Mouse (Mus musculus): ENCODE data around the gene Myh10. TPM values are rescaled to one million over a fixed set of nuclear protein-coding genes. Genes with fewer than 3 reads are reported as not detected.

Myh10 gene
- polyA plus RNA-seq (2016; fragmentation: Nextera tagmentation; extraction: Ambion mirVana) = 34.6 and 37.0 TPM in 2 replicates

DNA sequence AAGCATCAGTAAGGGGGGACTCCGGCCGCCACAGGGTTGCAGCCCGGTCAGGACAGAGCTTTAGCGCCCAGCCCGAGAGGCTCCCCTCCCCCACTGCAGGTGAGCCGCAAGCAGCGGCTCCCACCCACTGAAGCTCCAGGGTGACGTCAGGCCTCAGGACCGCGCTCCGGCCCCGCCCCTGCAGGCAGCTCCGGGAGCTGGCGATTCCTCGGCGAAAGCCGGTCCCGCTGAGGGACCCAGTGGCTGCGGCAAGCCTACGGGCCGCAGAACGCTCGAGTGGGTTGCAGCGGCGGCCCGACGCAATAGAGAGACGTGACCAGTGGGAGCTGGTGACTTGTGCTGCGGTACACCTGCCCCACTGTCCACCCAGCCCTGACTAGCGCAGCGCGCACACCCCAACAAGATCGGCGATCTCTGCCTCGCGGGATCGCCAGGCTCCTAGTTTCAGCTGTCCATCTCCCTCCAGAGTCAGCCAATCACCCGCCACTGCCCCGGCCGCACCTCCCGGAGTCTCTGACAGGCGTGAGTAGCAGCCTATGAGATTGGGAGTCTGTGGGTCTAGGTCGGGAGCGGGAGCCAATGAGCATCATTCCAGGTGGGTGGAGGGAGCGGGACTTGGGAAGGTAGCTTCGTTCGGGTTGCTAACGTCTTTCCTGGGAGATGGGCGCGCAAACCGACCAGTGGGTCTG lies at the start of gene Myh10:
Gene Myh10 (plus strand): TSS at position 239 of the 689 bp plus-strand sequence.
- peak within 1 kb of the TSS; percentile 76 for H3K4me3 ChIP-seq
- WGBS (ENCODE audit: insufficient replicate concordance) = under 1% methylated on average over 51 of the region's 51 CpGs
- peak; percentile 98 for ATAC-seq
- H3K27me3 ChIP-seq (replicated peaks) = 0 out of 2 replicates have a peak, but pooled peaks cover 10% of the 10 kb centered on the region
- peaks cover 51% of the 10 kb centered on the region for H3K4me1 ChIP-seq
- H3K27ac ChIP-seq = peak within 1 kb of the TSS; percentile 94
- peak within 1 kb of the TSS; percentile 98 for H3K4me2 ChIP-seq
- H3K9me3 ChIP-seq (replicated peaks) = no peaks in the 10 kb centered on the region
- peak within 1 kb of the TSS; percentile 79 for H3K9ac ChIP-seq
- H3K36me3 ChIP-seq = no peaks in the 10 kb centered on the region

DNA sequence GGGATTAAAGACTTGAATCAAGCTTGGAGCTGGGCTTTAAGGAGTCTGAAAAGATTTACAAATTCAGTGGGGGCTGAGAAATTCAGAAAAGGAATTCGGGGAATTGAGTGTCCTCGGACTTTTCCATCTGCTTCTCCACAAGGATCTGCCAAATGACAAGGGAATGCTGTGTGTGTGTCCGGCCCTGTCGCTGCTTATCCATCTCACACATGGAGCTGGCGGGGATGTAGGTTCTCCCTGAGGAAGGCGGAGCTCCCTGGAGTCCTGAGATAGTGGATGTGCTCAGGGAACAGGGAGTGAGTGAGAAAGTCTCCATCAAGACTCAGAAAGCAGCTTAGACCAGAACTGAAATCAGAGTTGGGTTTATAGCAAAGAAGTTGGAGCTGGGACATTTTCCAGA lies 46.6 kb upstream of the Myh10 start:
- Histone ChIP-seq H3K27ac (no peak overlapping the region), H3K36me3 (no peaks in the 10 kb centered on the region), H3K4me1 (no peaks in the 10 kb centered on the region), H3K9me3 (replicated peaks) (no peaks in the 10 kb centered on the region), H3K4me2 (no peak overlapping the region), H3K9ac (no peak overlapping the region), H3K27me3 (replicated peaks) (peaks cover 12% of the 10 kb centered on the region; the same call in 1 of the 2 replicates), H3K4me3 (no peak overlapping the region)
- 47% methylated on average over 6 of the region's 6 CpGs for WGBS (ENCODE audit: insufficient replicate concordance)
- ATAC-seq = no peak

DNA sequence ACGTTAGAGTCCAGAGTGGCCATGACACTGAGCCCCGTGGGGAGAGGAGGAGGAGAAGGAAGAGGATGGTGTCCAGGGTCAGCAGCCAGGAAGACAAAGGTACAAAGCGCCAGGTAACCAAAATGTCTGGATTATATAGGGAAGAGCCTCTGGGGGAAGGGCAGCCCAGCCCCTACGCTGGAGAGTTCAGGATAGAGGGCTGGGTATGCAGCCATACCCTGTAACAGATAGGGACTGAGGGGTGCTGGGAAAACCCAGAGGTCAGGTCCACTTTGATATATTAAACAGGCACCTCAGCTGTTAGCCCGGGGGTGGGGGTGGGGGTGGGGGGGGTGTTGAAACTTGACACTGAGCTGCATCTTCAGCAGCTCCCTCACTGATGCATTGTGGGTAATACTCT lies 43.6 kb upstream of the Myh10 start:
- Histone ChIP-seq H3K4me1 (no peaks in the 10 kb centered on the region), H3K9me3 (replicated peaks) (no peaks in the 10 kb centered on the region), H3K9ac (no peak overlapping the region), H3K4me3 (no peak overlapping the region), H3K27me3 (replicated peaks) (peaks cover 12% of the 10 kb centered on the region; the same call in 1 of the 2 replicates), H3K27ac (no peak overlapping the region), H3K36me3 (no peaks in the 10 kb centered on the region), H3K4me2 (no peak overlapping the region)
- 50% methylated on average over 5 of the region's 5 CpGs for WGBS (ENCODE audit: insufficient replicate concordance)
- no peak for ATAC-seq

DNA sequence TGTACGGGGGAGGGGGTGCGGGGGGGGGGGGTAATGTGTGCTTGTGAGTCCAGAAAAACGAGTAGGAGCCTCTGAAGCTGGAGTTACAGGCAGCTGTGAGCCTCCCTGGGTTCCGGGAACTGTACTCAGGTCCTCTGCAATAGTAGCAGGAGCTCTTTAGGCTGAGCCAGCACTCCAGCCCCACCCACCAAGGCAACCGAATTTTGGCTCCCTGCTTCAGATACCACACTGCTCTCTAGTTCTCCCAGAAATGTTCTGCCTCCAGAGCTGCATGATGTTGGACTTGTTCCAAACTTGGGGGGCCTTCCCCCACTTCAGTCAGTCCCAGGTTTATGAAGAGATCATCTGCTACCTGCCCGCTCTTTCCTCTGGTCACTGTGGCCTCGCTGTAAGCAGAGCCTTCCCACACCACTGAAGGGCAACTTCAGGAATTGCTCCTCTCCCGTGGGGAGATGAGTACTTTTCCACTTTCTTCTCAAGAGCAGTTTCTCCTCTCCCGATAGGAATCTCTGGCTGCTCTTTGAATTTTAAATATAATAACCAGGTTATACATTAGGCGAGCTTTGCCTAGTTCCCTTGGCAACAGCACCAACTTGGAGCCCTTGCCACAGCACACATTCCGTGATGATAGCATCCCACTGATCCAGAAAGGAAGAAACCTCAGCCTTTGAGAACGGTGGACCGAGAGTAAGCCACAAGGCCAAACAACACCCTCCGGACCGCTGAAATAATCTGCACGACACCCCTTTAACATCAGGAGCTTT lies 42.8 kb upstream of the Myh10 start:
- Histone ChIP-seq H3K4me3 (no peak overlapping the region), H3K27me3 (replicated peaks) (peaks cover 12% of the 10 kb centered on the region; the same call in 1 of the 2 replicates), H3K9me3 (replicated peaks) (no peaks in the 10 kb centered on the region), H3K4me2 (no peak overlapping the region), H3K36me3 (no peaks in the 10 kb centered on the region), H3K9ac (no peak overlapping the region), H3K27ac (no peak overlapping the region), H3K4me1 (no peaks in the 10 kb centered on the region)
- 65% methylated on average over 14 of the region's 16 CpGs for WGBS (ENCODE audit: insufficient replicate concordance)
- ATAC-seq = no peak

DNA sequence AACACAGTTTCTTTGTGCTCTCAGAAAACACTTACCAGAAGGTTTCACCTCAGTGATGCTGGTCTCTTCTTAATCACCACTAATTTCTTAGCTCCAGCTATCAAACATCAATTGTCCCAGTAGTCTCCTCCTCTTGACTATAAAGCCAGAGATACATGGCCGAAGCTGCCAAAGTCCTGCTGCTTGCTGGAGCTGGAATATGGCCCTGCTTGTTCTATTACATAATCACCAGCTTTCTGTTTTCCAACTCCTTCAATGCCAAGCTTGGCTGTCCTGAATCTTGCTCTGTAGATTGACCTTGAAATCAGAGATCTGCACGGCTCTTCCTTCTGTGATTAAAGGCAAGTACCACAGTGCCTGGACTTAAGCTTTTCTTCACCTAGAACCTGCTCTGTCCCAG lies 39.8 kb upstream of the Myh10 start:
- Histone ChIP-seq H3K4me3 (no peak overlapping the region), H3K36me3 (no peaks in the 10 kb centered on the region), H3K4me1 (no peaks in the 10 kb centered on the region), H3K27ac (no peak overlapping the region), H3K4me2 (no peak overlapping the region), H3K9ac (no peak overlapping the region), H3K27me3 (replicated peaks) (0 out of 2 replicates have a peak, but pooled peaks cover 3% of the 10 kb centered on the region), H3K9me3 (replicated peaks) (no peaks in the 10 kb centered on the region)
- ATAC-seq = no peak
- WGBS (ENCODE audit: insufficient replicate concordance) = 59% methylated on average over 2 of the region's 2 CpGs

DNA sequence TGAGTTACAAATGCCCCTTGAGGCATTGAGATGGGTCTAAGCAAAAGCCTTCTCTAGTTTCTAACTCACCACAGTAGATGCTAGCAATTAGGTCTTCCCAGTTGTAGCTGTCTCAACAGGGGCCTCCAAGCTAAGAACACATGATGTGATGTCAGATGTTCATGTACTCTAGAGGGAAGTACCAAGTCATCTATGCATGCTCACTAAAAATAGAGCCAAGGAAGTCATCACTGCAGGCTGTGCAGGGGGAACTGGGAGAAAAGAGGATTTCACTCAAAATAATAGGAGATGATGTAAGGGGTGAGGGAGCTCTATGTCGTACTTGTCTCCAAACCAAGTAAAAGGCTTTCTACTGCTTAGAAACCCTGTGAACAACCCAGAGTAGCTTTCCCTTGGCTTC lies 35.8 kb upstream of the Myh10 start:
- Histone ChIP-seq H3K36me3 (no peaks in the 10 kb centered on the region), H3K4me3 (no peak overlapping the region), H3K4me2 (no peak overlapping the region), H3K27me3 (replicated peaks) (0 out of 2 replicates have a peak, but pooled peaks cover 3% of the 10 kb centered on the region), H3K9ac (no peak overlapping the region), H3K4me1 (no peaks in the 10 kb centered on the region), H3K27ac (no peak overlapping the region), H3K9me3 (replicated peaks) (no peaks in the 10 kb centered on the region)
- WGBS (ENCODE audit: insufficient replicate concordance) = 38% methylated on average over 1 of the region's 1 CpGs
- no peak for ATAC-seq

- H3K4me2 ChIP-seq = no peak overlapping the region
- no peaks in the 10 kb centered on the region for H3K36me3 ChIP-seq
- ATAC-seq = no peak
- no peaks in the 10 kb centered on the region for H3K4me1 ChIP-seq
- no peak overlapping the region for H3K9ac ChIP-seq
- peak overlapping the region; percentile 26; the same call in 1 of the 2 replicates for H3K27ac ChIP-seq
- WGBS (ENCODE audit: insufficient replicate concordance) = 34% methylated on average over 6 of the region's 6 CpGs
- no peaks in the 10 kb centered on the region for H3K9me3 ChIP-seq (replicated peaks)
- 0 out of 2 replicates have a peak, but pooled peaks cover 3% of the 10 kb centered on the region for H3K27me3 ChIP-seq (replicated peaks)
- H3K4me3 ChIP-seq = no peak overlapping the region
Measured at GRCm38 (mm10) chr11:68656887-68657685, 34.3 kb upstream of the Myh10 start.

- 0 out of 2 replicates have a peak overlapping the region, but pooled peaks have one; percentile 15 for H3K27ac ChIP-seq
Measured at GRCm38 (mm10) chr11:68657811-68658210, 33.5 kb upstream of the Myh10 start.

GRCm38 (mm10) chr11:68665331-68665730 lies 26.0 kb upstream of the Myh10 start:
- Histone ChIP-seq H3K27ac (no peak overlapping the region), H3K27me3 (replicated peaks) (no peaks in the 10 kb centered on the region), H3K4me3 (no peak overlapping the region), H3K4me1 (no peaks in the 10 kb centered on the region), H3K9ac (no peak overlapping the region), H3K9me3 (replicated peaks) (no peaks in the 10 kb centered on the region), H3K36me3 (no peaks in the 10 kb centered on the region), H3K4me2 (no peak overlapping the region)
- no peak for ATAC-seq
- WGBS (ENCODE audit: insufficient replicate concordance) = 25% methylated on average over 2 of the region's 2 CpGs

More at GRCm38 (mm10) chr11:68657811-68658210, 33.5 kb upstream of the Myh10 start:
- Histone ChIP-seq H3K36me3 (no peaks in the 10 kb centered on the region), H3K9ac (no peak overlapping the region), H3K4me1 (no peaks in the 10 kb centered on the region), H3K4me2 (no peak overlapping the region), H3K27me3 (replicated peaks) (0 out of 2 replicates have a peak, but pooled peaks cover 3% of the 10 kb centered on the region), H3K4me3 (no peak overlapping the region), H3K9me3 (replicated peaks) (no peaks in the 10 kb centered on the region)
- WGBS (ENCODE audit: insufficient replicate concordance) = 59% methylated on average over 9 of the region's 9 CpGs
- ATAC-seq = no peak

- H3K9me3 ChIP-seq (replicated peaks) = no peaks in the 10 kb centered on the region
- no peak overlapping the region for H3K27ac ChIP-seq
- no peaks in the 10 kb centered on the region for H3K4me1 ChIP-seq
- H3K4me2 ChIP-seq = no peak overlapping the region
- 49% methylated on average over 2 of the region's 2 CpGs for WGBS (ENCODE audit: insufficient replicate concordance)
- no peak for ATAC-seq
- no peak overlapping the region for H3K9ac ChIP-seq
- H3K36me3 ChIP-seq = no peaks in the 10 kb centered on the region
- no peaks in the 10 kb centered on the region for H3K27me3 ChIP-seq (replicated peaks)
- no peak overlapping the region for H3K4me3 ChIP-seq
Measured at GRCm38 (mm10) chr11:68666210-68666609, 25.1 kb upstream of the Myh10 start.

DNA sequence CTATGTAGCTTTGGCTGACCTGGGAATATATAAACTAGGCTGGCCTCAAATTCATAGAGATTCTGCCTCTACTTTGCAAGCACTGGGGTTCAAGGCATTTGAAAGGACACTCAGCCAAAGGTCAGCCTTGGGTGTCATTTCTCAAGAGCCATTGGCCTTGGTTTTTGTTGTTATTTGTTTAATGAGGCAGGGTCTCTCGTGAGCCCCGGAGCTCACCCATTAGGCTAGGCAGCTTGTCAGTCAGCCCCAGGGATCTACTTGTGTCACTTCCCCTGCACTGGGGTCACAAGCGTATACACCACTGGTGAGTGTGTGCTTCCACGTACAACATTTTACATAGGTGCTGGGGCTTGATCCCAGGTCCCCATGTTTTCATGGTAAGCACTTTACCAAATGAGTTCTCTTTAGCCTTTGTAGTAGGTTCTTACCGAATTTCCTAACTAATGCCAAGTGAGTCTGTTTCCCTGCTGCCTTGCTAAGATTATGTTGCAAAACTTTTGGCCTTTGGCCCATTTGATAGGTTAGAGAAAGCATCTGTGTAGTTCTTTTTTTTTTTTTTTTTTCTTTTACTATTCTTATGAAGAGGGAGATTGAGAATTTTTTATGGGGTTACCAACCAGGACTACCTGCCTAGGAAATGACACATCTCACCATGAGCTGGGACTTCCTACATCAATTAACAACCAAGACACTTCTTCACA lies 18.9 kb upstream of the Myh10 start:
- Histone ChIP-seq H3K4me1 (no peaks in the 10 kb centered on the region), H3K36me3 (no peaks in the 10 kb centered on the region), H3K27ac (no peak overlapping the region), H3K4me3 (no peak overlapping the region), H3K4me2 (no peak overlapping the region), H3K9me3 (replicated peaks) (no peaks in the 10 kb centered on the region), H3K9ac (no peak overlapping the region), H3K27me3 (replicated peaks) (peaks cover 6% of the 10 kb centered on the region; the same call in 1 of the 2 replicates)
- WGBS (ENCODE audit: insufficient replicate concordance) = 62% methylated on average over 5 of the region's 5 CpGs
- ATAC-seq = no peak

All from liver, embryonic 12.5 days (tissue).